Mouse (Mus musculus) kidney, adult 2 months (tissue): ENCODE data around the gene Tmbim6.

Experiments
- CTCF ChIP-seq: fragments of 200-500 bp; conservative IDR thresholded peaks from 2 replicates; pipeline ENCODE4 v1.5.1; 2011; ENCODE audit warnings: low read depth, mild to moderate bottlenecking, control low read depth, low read length, moderate library complexity, mixed read lengths; ENCODE audit not compliant: insufficient read depth, insufficient read length
- POLR2A ChIP-seq: fragments of 200-500 bp; IDR thresholded peaks from one replicate; pipeline ENCODE4 v1.6.1; 2011; ENCODE audit warnings: low read depth, low read length, control low read depth

DNA sequence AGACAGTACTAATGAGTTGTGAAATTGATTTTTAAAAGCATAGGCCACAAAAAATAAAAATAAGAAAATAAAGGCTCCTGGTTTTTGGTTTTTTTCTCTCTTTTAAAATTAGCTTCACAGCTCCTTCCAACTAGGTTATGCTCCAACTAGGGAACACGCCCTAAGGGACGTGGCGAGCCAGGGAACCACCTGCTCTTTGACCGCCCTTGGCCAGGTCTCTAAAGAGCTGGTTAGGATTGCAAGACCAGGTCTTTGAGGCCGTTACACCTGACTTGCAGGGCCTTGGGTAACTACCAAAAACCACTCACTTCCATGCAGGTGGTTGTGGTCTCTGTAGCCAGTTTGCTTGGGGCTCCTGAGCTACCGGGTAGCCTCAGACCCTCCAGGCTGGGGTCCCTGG is 707 bp upstream of the Tmbim6 start:
- TF ChIP-seq CTCF (no peak), POLR2A (no peak)
